Mouse (Mus musculus): ENCODE measurements around the gene Hmgcll1. TPM values are rescaled to one million over a fixed set of nuclear protein-coding genes. Genes with fewer than 3 reads are reported as not detected.

The Hmgcll1 gene
- polyA plus RNA-seq, 1 experiment, result 16.4 TPM

DNA sequence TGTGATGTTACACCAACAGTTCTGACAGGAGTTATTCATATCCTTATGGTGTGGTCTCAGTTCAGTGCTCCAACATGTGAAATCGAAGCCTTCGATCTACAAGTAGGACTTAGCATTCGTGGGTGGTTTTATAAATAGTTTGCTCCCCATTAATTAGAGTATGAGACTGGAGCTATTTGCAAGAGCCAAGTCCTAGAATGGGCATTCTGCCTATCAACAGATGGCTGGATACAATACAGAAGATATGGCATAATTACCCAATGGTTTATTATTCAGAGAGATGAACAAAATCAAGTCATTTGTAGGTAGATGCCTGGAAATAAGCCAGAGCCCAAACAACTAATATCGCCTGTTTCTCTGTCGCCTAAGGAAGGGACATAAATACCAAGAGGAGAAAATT, 1.3 kb downstream of the Hmgcll1 start:
- no peak for TF ChIP-seq CTCF (IDR thresholded peaks at IDR 0.05; ENCODE audit: borderline replicate concordance, extremely low read depth, insufficient read depth, insufficient read length)
- no peak for TF ChIP-seq POLR2A (IDR thresholded peaks at IDR 0.05; ENCODE audit: borderline replicate concordance, extremely low read depth, insufficient read depth, insufficient read length, poor library complexity, severe bottlenecking)
- peak; percentile 76 for DNase-seq (ENCODE audit: low read depth)

DNA sequence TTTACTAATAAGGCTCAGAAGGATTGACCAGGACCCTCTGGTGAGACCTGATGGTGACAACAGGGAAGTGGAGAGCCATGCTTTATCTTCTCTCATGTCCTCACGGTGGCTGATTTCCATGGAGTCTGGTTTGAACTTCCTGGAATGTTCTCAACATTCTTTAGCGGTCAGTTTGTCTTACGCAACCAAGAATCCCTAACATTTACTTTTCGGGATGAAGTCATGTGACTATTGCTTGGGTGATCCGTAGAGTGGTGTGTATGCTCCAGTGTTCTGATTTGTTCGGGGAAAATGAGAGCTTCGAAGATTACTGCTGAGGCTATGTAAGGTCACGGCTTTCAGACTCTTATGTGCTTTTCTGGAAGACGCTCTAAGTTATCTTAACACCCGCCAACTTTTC, 1.9 kb downstream of the Hmgcll1 start:
- TF ChIP-seq POLR2A (IDR thresholded peaks at IDR 0.05; ENCODE audit: borderline replicate concordance, extremely low read depth, insufficient read depth, insufficient read length, poor library complexity, severe bottlenecking) (no peak), CTCF (IDR thresholded peaks at IDR 0.05; ENCODE audit: borderline replicate concordance, extremely low read depth, insufficient read depth, insufficient read length) (no peak)
- DNase-seq (ENCODE audit: low read depth), result no peak

- TF ChIP-seq CTCF (IDR thresholded peaks at IDR 0.05; ENCODE audit: borderline replicate concordance, extremely low read depth, insufficient read depth, insufficient read length) (no peak), POLR2A (IDR thresholded peaks at IDR 0.05; ENCODE audit: borderline replicate concordance, extremely low read depth, insufficient read depth, insufficient read length, poor library complexity, severe bottlenecking) (no peak)
- no peak for DNase-seq (ENCODE audit: low read depth)
These were observed 8.9 kb downstream of the Hmgcll1 start for GRCm38 (mm10) chr9:76023551-76023973.

- DNase-seq (ENCODE audit: low read depth), result no peak
- TF ChIP-seq CTCF (IDR thresholded peaks at IDR 0.05; ENCODE audit: borderline replicate concordance, extremely low read depth, insufficient read depth, insufficient read length) (no peak), POLR2A (IDR thresholded peaks at IDR 0.05; ENCODE audit: borderline replicate concordance, extremely low read depth, insufficient read depth, insufficient read length, poor library complexity, severe bottlenecking) (no peak)
These were observed 9.9 kb downstream of the Hmgcll1 start for GRCm38 (mm10) chr9:76024277-76025246.

- TF ChIP-seq CTCF (IDR thresholded peaks at IDR 0.05; ENCODE audit: borderline replicate concordance, extremely low read depth, insufficient read depth, insufficient read length) (no peak), POLR2A (IDR thresholded peaks at IDR 0.05; ENCODE audit: borderline replicate concordance, extremely low read depth, insufficient read depth, insufficient read length, poor library complexity, severe bottlenecking) (no peak)
- DNase-seq (ENCODE audit: low read depth), result peak; percentile 39
These were observed 15.0 kb downstream of the Hmgcll1 start for GRCm38 (mm10) chr9:76029471-76030199.

GRCm38 (mm10) chr9:76035058-76035457, 20.4 kb downstream of the Hmgcll1 start:
- TF ChIP-seq POLR2A (IDR thresholded peaks at IDR 0.05; ENCODE audit: borderline replicate concordance, extremely low read depth, insufficient read depth, insufficient read length, poor library complexity, severe bottlenecking), result no peak
- no peak for DNase-seq (ENCODE audit: low read depth)

- TF ChIP-seq POLR2A (IDR thresholded peaks at IDR 0.05; ENCODE audit: borderline replicate concordance, extremely low read depth, insufficient read depth, insufficient read length, poor library complexity, severe bottlenecking), result no peak
- no peak for TF ChIP-seq CTCF (IDR thresholded peaks at IDR 0.05; ENCODE audit: borderline replicate concordance, extremely low read depth, insufficient read depth, insufficient read length)
- peak; percentile 54 for DNase-seq (ENCODE audit: low read depth)
These were observed 23.9 kb downstream of the Hmgcll1 start for GRCm38 (mm10) chr9:76038327-76039103.

GRCm38 (mm10) chr9:76039711-76040110, 25.1 kb downstream of the Hmgcll1 start:
- TF ChIP-seq CTCF (IDR thresholded peaks at IDR 0.05; ENCODE audit: borderline replicate concordance, extremely low read depth, insufficient read depth, insufficient read length) (no peak), POLR2A (IDR thresholded peaks at IDR 0.05; ENCODE audit: borderline replicate concordance, extremely low read depth, insufficient read depth, insufficient read length, poor library complexity, severe bottlenecking) (no peak)
- DNase-seq (ENCODE audit: low read depth), result no peak

- DNase-seq (ENCODE audit: low read depth), result peak; percentile 70
- TF ChIP-seq CTCF (IDR thresholded peaks at IDR 0.05; ENCODE audit: borderline replicate concordance, extremely low read depth, insufficient read depth, insufficient read length) (no peak), POLR2A (IDR thresholded peaks at IDR 0.05; ENCODE audit: borderline replicate concordance, extremely low read depth, insufficient read depth, insufficient read length, poor library complexity, severe bottlenecking) (no peak)
These were observed 28.7 kb downstream of the Hmgcll1 start for GRCm38 (mm10) chr9:76043341-76043740.

DNA sequence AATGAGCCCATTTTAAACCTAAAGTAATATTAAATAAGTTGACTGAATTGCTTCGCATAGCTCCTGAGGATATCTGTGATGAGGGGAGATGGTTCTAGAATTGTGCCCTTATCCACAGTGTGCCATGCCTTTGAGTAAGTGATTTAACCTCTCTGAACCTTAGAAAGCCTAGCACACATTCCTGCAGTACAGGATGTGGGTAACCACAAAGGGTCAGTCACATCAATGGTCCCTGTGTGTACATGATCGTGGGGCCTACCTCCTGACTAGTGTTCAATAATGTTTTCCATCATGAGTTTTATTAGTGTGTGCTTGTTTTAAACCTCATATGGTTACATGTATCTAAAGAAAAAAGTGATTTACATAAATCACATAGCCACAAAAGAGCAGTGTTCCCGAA, 46.3 kb downstream of the Hmgcll1 start:
- DNase-seq (ENCODE audit: low read depth), result no peak
- TF ChIP-seq POLR2A (IDR thresholded peaks at IDR 0.05; ENCODE audit: borderline replicate concordance, extremely low read depth, insufficient read depth, insufficient read length, poor library complexity, severe bottlenecking), result no peak
- no peak for TF ChIP-seq CTCF (IDR thresholded peaks at IDR 0.05; ENCODE audit: borderline replicate concordance, extremely low read depth, insufficient read depth, insufficient read length)

- DNase-seq (ENCODE audit: low read depth), result peak; percentile 8
- no peak for TF ChIP-seq CTCF (IDR thresholded peaks at IDR 0.05; ENCODE audit: borderline replicate concordance, extremely low read depth, insufficient read depth, insufficient read length)
- TF ChIP-seq POLR2A (IDR thresholded peaks at IDR 0.05; ENCODE audit: borderline replicate concordance, extremely low read depth, insufficient read depth, insufficient read length, poor library complexity, severe bottlenecking), result no peak
These were observed 46.8 kb downstream of the Hmgcll1 start for GRCm38 (mm10) chr9:76061492-76061891.

Data from brain, embryonic 14.5 days (tissue).